Mouse (Mus musculus) lung, postnatal 0 days (tissue): ENCODE results near the gene Gm10563. TPM values are rescaled to one million over a fixed set of nuclear protein-coding genes. Genes with fewer than 3 reads are reported as not detected.
"Not testable (repeated sequence)": the region's sequence is repeated elsewhere in the genome, so short reads cannot be mapped to it uniquely, and the experiment has no call there.

Source experiments
- ATAC-seq: fragments of 200-750 bp; cut with Nextera tagmentation; 2 replicates; pipeline ENCODE4 v1.8.0; 2017; ENCODE audit warnings: moderate library complexity
- DNase-seq: peaks from one replicate; pipeline ENCODE4 v3.0.0-alpha.2; 2016; ENCODE audit warnings: low spot score
- H3K27ac ChIP-seq: fragments of 300-500 bp; sonication (generic); 2 replicates; pipeline ENCODE4 v1.5.1; 2014; ENCODE audit warnings: antibody characterized with exemption, mild to moderate bottlenecking, low read length, mixed read lengths
- H3K27me3 ChIP-seq: fragments of 300-500 bp; sonication (generic); replicated peaks from 2 replicates; pipeline ENCODE4 v1.6.1; 2014; ENCODE audit warnings: low read length, mixed read lengths; ENCODE audit not compliant: insufficient read depth
- H3K36me3 ChIP-seq: fragments of 300-500 bp; sonication (generic); 2 replicates; pipeline ENCODE4 v1.6.1; 2014; ENCODE audit warnings: low read length, mixed read lengths; ENCODE audit not compliant: insufficient read depth
- H3K4me1 ChIP-seq: fragments of 300-500 bp; sonication (generic); 2 replicates; pipeline ENCODE4 v1.6.1; 2014; ENCODE audit warnings: antibody characterized with exemption, low read depth, low read length, mixed read lengths; ENCODE audit not compliant: insufficient read depth
- H3K4me2 ChIP-seq: fragments of 300-500 bp; sonication (generic); replicated peaks from 2 replicates; pipeline ENCODE4 v1.6.1; 2014; ENCODE audit warnings: low read depth, mild to moderate bottlenecking, low read length, moderate library complexity, mixed read lengths
- H3K4me3 ChIP-seq: fragments of 300-500 bp; sonication (generic); 2 replicates; pipeline ENCODE4 v1.5.1; 2014; ENCODE audit warnings: low read depth, low read length
- H3K9ac ChIP-seq: fragments of 300-500 bp; sonication (generic); replicated peaks from 2 replicates; pipeline ENCODE4 v1.6.1; 2014; ENCODE audit warnings: low read depth, mild to moderate bottlenecking
- H3K9me3 ChIP-seq: fragments of 300-500 bp; sonication (generic); 2 replicates; pipeline ENCODE4 v1.6.1; 2016; ENCODE audit warnings: low read length, mixed read lengths
- CTCF ChIP-seq: IDR thresholded peaks from 2 replicates; pipeline ENCODE4 v1.5.1; 2016; ENCODE audit warnings: antibody characterized with exemption, mild to moderate bottlenecking
- EP300 ChIP-seq: IDR thresholded peaks from 2 replicates; pipeline ENCODE4 v1.6.1; 2016; ENCODE audit warnings: antibody characterized with exemption, mild to moderate bottlenecking, control low read depth
- WGBS: fragments of 180-500 bp; shearing (Covaris S2); extraction: QIAGEN DNeasy Blood & Tissue Kit; methylation state at CpG from one replicate; pipeline ENCODE4 v1.1.7; 2014; 5-methylcytosine and 5-hydroxymethylcytosine counted together
- polyA plus RNA-seq: library from polyadenylated mRNA; unstranded; fragments of >200 nt; fragmentation: Nextera tagmentation; extraction: Ambion mirVana; gene quantifications from 2 replicates; pipeline ENCODE4 v1.2.1, GENCODE M21; 2015

Gene Gm10563
- polyA plus RNA-seq, 1 experiment from 2014 or later, result not detected

DNA sequence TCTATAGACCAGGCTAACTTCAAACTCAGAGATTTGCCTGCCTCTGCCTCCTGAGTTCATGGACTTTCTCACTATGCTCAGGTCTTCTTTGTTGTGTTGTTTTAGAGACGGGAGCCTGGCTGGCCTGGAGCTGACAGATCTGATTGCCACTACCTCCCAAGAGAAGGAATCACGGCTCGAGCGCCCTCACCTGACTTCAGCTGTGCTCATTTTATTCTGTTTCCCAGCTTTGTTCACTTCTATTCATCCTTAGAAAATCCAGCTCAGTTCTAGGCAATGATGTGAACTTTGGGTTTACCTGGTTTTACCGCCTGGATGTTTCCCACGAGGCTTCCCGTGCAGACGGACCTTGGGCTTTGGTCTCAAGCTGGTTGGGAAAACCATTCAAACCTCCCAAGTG is 69.7 kb downstream of the Gm10563 start:
- no peaks in the 10 kb centered on the region for H3K27me3 ChIP-seq
- 87% methylated on average over 8 of the region's 8 CpGs for WGBS
- H3K4me3 ChIP-seq, result no peak overlapping the region
- no peak overlapping the region for H3K27ac ChIP-seq
- no peak overlapping the region for H3K4me2 ChIP-seq
- H3K4me1 ChIP-seq, result no peaks in the 10 kb centered on the region
- ATAC-seq (no peak), DNase-seq (no peak)
- TF ChIP-seq CTCF (no peak), EP300 (no peak)
- no peaks in the 10 kb centered on the region for H3K9me3 ChIP-seq
- H3K36me3 ChIP-seq, result peaks cover 16% of the 10 kb centered on the region; the same call in 1 of the 2 replicates
- no peak overlapping the region for H3K9ac ChIP-seq

DNA sequence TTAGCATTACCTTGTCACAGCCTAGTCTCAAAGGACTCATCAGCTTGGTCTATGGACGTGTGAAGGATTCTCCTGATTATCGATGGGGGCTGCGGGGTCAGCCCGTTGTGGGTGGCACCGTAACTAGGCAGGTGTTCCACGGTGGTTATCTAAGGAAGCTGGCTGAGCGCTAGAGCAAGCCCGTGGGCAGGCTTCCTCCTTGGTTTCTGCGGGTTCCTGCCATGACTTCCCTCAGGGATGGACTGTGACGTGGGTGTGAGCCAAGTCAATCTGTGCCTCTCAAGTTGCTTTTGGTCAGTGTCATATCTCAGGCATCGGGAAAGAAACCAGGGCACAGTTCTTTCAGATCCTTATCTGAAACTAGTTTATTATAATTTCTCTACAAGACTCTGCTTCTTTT is 70.3 kb downstream of the Gm10563 start:
- Histone ChIP-seq H3K4me3 (no peak overlapping the region), H3K27ac (no peak overlapping the region), H3K36me3 (peaks cover 16% of the 10 kb centered on the region; the same call in 1 of the 2 replicates), H3K4me2 (no peak overlapping the region), H3K9me3 (no peaks in the 10 kb centered on the region), H3K4me1 (no peaks in the 10 kb centered on the region), H3K27me3 (no peaks in the 10 kb centered on the region), H3K9ac (no peak overlapping the region)
- WGBS, result 78% methylated on average over 11 of the region's 11 CpGs
- ATAC-seq (no peak), DNase-seq (no peak)
- TF ChIP-seq EP300, result no peak
- no peak for TF ChIP-seq CTCF

DNA sequence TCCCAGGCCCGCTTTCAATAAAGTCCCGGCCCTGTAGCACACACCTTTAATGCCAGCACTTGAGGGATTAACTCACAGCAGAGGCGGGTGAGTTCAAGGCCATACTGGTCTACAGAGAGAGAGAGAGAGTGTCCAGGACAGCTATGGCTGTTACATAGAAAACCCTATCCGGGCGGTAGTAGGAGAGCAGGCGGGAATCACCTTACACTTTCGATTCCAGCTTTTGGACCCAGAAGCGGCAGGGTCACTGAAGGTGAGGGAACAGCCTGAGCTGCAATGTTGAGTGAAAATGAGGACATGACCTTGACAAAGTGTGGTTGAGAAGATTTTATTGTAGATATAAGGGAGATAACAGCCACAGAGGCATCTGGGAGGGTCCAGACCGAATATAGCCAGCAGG is 71.3 kb downstream of the Gm10563 start:
- no peak for DNase-seq
- Histone ChIP-seq H3K27me3 (no peaks in the 10 kb centered on the region), H3K27ac (no peak overlapping the region), H3K4me3 (no peak overlapping the region), H3K4me2 (no peak overlapping the region), H3K36me3 (peaks cover 10% of the 10 kb centered on the region; the same call in 1 of the 2 replicates), H3K9me3 (no peaks in the 10 kb centered on the region), H3K9ac (no peak overlapping the region), H3K4me1 (no peaks in the 10 kb centered on the region)
- WGBS, result 95% methylated on average over 9 of the region's 9 CpGs
- TF ChIP-seq EP300, result no peak
- TF ChIP-seq CTCF, result no peak
- no peak for ATAC-seq

DNA sequence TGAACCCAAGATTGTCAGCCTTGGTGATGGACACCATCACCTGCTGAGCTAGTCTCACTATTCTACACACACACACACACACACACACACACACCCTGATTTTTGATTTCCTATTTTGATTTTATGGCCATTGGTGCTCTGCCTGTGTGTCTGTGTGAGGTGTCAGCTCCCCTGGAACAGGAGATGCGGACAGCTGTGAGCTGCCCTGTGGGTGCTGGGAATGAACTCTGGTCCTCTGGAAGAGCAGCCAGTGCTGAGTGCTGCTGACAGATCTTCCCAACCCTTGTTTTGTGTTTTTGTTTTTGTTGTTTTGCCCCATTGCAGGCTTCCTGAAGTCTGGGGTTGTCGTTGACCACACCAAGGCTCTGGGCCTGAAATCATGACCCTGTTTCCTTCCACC is 72.1 kb downstream of the Gm10563 start:
- no peak overlapping the region for H3K4me2 ChIP-seq
- ATAC-seq, result no peak
- 89% methylated on average over 2 of the region's 2 CpGs for WGBS
- no peak for DNase-seq
- H3K9ac ChIP-seq, result no peak overlapping the region
- TF ChIP-seq EP300 (no peak), CTCF (no peak)
- no peak overlapping the region for H3K27ac ChIP-seq
- H3K4me3 ChIP-seq, result no peak overlapping the region
- H3K4me1 ChIP-seq, result no peaks in the 10 kb centered on the region
- H3K36me3 ChIP-seq, result peaks cover 10% of the 10 kb centered on the region; the same call in 1 of the 2 replicates
- no peaks in the 10 kb centered on the region for H3K9me3 ChIP-seq
- H3K27me3 ChIP-seq, result no peaks in the 10 kb centered on the region

DNA sequence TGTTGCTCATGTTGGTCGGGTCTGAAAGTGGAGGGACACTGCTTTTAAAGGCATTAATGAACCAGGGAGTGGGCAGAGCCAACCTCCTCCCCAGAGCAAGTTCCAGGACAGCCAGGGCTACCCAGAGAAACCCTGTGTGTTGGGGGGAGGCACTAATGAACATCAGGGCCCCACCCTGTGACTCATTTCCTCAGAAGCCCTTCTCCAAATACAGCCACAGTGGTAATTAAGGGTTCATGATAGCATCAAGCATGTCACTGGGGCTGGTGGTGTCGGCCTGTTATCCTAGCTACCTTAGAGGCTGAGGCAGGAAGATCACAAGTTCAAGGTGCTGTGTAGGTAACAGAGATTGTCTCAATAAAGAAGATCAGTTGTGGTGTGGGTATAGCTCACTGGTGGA is 73.8 kb downstream of the Gm10563 start:
- DNase-seq, result peak; percentile 48
- Histone ChIP-seq H3K27ac (no peak overlapping the region), H3K4me3 (no peak overlapping the region), H3K4me1 (0 out of 2 replicates have a peak, but pooled peaks cover under 1% of the 10 kb centered on the region), H3K4me2 (no peak overlapping the region), H3K27me3 (no peaks in the 10 kb centered on the region), H3K36me3 (no peaks in the 10 kb centered on the region), H3K9me3 (no peaks in the 10 kb centered on the region), H3K9ac (no peak overlapping the region)
- peak; percentile 60 for ATAC-seq
- TF ChIP-seq EP300, result no peak
- TF ChIP-seq CTCF, result no peak
- WGBS, result 60% methylated on average over 2 of the region's 2 CpGs

DNA sequence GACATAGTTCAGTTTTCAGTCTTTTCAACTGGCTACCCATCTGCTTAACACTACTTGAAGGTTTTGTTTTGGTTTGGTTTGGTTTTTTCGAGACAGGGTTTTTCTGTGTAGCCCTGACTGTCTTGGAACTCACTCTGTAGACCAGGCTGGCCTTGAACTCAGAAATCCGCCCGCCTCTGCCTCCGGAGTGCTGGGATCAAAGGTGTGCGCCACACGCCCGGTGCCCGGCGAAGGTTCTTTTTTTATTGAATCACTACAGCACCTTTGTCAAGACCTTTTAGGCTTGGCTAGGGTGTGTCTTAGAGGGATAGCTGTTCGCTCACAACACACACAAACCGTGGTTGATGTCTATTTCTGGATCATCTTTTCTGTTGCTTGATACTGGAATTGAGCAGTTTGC is 74.9 kb downstream of the Gm10563 start:
- H3K27me3 ChIP-seq, H3K9ac ChIP-seq, H3K4me1 ChIP-seq, H3K36me3 ChIP-seq, H3K9me3 ChIP-seq, H3K4me3 ChIP-seq, ATAC-seq, H3K4me2 ChIP-seq, DNase-seq, H3K27ac ChIP-seq: not testable (repeated sequence)
- WGBS, result 92% methylated on average over 11 of the region's 11 CpGs

DNA sequence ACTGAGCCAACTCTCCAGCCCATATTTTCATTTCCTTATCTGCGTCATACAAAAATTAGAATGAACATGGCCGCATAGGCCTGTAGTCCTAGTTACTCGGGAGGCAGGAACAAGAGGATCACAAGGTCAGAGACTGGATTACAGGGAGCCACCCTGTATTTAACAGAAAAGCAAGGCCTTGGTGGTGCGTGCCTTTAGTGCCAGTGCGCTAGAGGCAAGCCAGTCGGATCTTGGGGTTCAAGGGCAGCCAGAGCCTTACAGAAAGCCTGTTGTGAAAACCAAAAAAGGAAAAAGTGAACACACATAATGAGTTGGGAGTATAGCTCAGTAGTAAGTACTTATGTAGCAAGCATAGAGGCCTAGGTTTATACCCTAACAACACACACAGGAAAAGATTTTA is 75.4 kb downstream of the Gm10563 start:
- no peak overlapping the region for H3K4me2 ChIP-seq
- ATAC-seq (no peak), DNase-seq (no peak)
- no peaks in the 10 kb centered on the region for H3K36me3 ChIP-seq
- no peak overlapping the region for H3K4me3 ChIP-seq
- no peak overlapping the region for H3K27ac ChIP-seq
- H3K27me3 ChIP-seq, result no peaks in the 10 kb centered on the region
- H3K4me1 ChIP-seq, result peaks cover 9% of the 10 kb centered on the region; the same call in 1 of the 2 replicates
- no peak for TF ChIP-seq CTCF
- no peak for TF ChIP-seq EP300
- 90% methylated on average over 6 of the region's 6 CpGs for WGBS
- H3K9me3 ChIP-seq, result no peaks in the 10 kb centered on the region
- no peak overlapping the region for H3K9ac ChIP-seq
